Mouse (Mus musculus): ENCODE results near the gene Zswim4. TPM values are rescaled to one million over a fixed set of nuclear protein-coding genes. Genes with fewer than 3 reads are reported as not detected.
A peak's percentile ranks its signal among the peaks of the same experiment; 100 is the strongest.

The Zswim4 gene
- total RNA-seq (2021) = 10 to 100 TPM; 18.0 to 18.3 TPM
- long read RNA-seq, full-length matches to known transcripts = 1 of 5 reads
- long read RNA-seq, partial matches to known transcripts = 3 of 5 reads
- long read RNA-seq, other reads (novel, unspliced or antisense) = 1 of 5 reads

GRCm38 (mm10) chr8:84236998-84237473 lies at the start of gene Zswim4:
TSS of gene Zswim4 (minus strand) at chr8:84237055.
- DNase-seq (ENCODE audit: low spot score in 2 of 2) = peak; percentile 99

GRCm38 (mm10) chr8:84285665-84286064 lies 48.8 kb upstream of the Zswim4 start:
- DNase-seq (ENCODE audit: low spot score in 2 of 2) = peak; percentile 45 to 57

GRCm38 (mm10) chr8:84284608-84285063 lies 47.8 kb upstream of the Zswim4 start:
- DNase-seq (ENCODE audit: low spot score in 2 of 2) = peak in 1 of 2 experiments; percentile 34

- no peak for DNase-seq (ENCODE audit: low spot score in 2 of 2)
These were observed 43.9 kb upstream of the Zswim4 start for GRCm38 (mm10) chr8:84280777-84281176.

GRCm38 (mm10) chr8:84276447-84276846 lies 39.6 kb upstream of the Zswim4 start:
- no peak for DNase-seq (ENCODE audit: low spot score in 2 of 2)

GRCm38 (mm10) chr8:84273968-84274367 lies 37.1 kb upstream of the Zswim4 start:
- DNase-seq (ENCODE audit: low spot score in 2 of 2) = no peak

- no peak for DNase-seq (ENCODE audit: low spot score in 2 of 2)
These were observed 35.4 kb upstream of the Zswim4 start for GRCm38 (mm10) chr8:84272302-84272701.

- peak; percentile 99 for DNase-seq (ENCODE audit: low spot score in 2 of 2)
These were observed 33.3 kb upstream of the Zswim4 start, which contains the start of gene Ccdc130 for GRCm38 (mm10) chr8:84269950-84270773. TSS of gene Ccdc130 (minus strand) at chr8:84270380.

- DNase-seq (ENCODE audit: low spot score in 2 of 2) = no peak
These were observed 24.2 kb upstream of the Zswim4 start for GRCm38 (mm10) chr8:84261098-84261497.

- DNase-seq (ENCODE audit: low spot score in 2 of 2) = peak; percentile 77 to 81
These were observed 20.2 kb upstream of the Zswim4 start, which contains the start of gene Mri1 for GRCm38 (mm10) chr8:84256822-84257610. TSS of gene Mri1 (minus strand) at chr8:84257326.

- DNase-seq (ENCODE audit: low spot score in 2 of 2) = peak in 1 of 2 experiments; percentile 25
These were observed 19.6 kb upstream of the Zswim4 start for GRCm38 (mm10) chr8:84256458-84256821.

GRCm38 (mm10) chr8:84255858-84256257 lies 19.0 kb upstream of the Zswim4 start:
- no peak for DNase-seq (ENCODE audit: low spot score in 2 of 2)

- DNase-seq (ENCODE audit: low spot score in 2 of 2) = peak; percentile 80 to 85
These were observed 12.7 kb upstream of the Zswim4 start, which contains the start of gene D8Ertd738e for GRCm38 (mm10) chr8:84249257-84250170. TSS of gene D8Ertd738e (minus strand) at chr8:84249719.

GRCm38 (mm10) chr8:84241821-84242220 lies 5.0 kb upstream of the Zswim4 start:
- DNase-seq (ENCODE audit: low spot score in 2 of 2) = peak in 1 of 2 experiments; percentile 36

- no peak for DNase-seq (ENCODE audit: low spot score in 2 of 2)
These were observed 4.3 kb upstream of the Zswim4 start for GRCm38 (mm10) chr8:84241167-84241566.

- DNase-seq (ENCODE audit: low spot score in 2 of 2) = no peak
These were observed 831 bp upstream of the Zswim4 start for GRCm38 (mm10) chr8:84237542-84238229.

GRCm38 (mm10) chr8:84236410-84236997 lies 351 bp downstream of the Zswim4 start:
- no peak for DNase-seq (ENCODE audit: low spot score in 2 of 2)

GRCm38 (mm10) chr8:84235746-84236409 lies 977 bp downstream of the Zswim4 start:
- DNase-seq (ENCODE audit: low spot score in 2 of 2) = no peak

GRCm38 (mm10) chr8:84233055-84233454 lies 3.8 kb downstream of the Zswim4 start:
- DNase-seq (ENCODE audit: low spot score in 2 of 2) = no peak
